Mouse (Mus musculus) activated CD4-positive, CD25-positive, alpha-beta regulatory T cell, adult 4 months (primary cell): ENCODE measurements around the gene Pgf. TPM values are rescaled to one million over a fixed set of nuclear protein-coding genes. Genes with fewer than 3 reads are reported as not detected.
"Not testable (repeated sequence)": the region's sequence is repeated elsewhere in the genome, so short reads cannot be mapped to it uniquely, and the experiment has no call there.

Source experiments
- ATAC-seq: one replicate; pipeline ENCODE4 v1.8.0; 2017
- polyA plus RNA-seq, 2 experiments: library from polyadenylated mRNA; unstranded; fragments of 100-300 nt; shearing (Covaris generic); gene quantifications; one replicate each; pipeline ENCODE4 v1.2.1; 2017

The Pgf gene
- polyA plus RNA-seq, 2 experiments from 2014 or later = not detected

DNA sequence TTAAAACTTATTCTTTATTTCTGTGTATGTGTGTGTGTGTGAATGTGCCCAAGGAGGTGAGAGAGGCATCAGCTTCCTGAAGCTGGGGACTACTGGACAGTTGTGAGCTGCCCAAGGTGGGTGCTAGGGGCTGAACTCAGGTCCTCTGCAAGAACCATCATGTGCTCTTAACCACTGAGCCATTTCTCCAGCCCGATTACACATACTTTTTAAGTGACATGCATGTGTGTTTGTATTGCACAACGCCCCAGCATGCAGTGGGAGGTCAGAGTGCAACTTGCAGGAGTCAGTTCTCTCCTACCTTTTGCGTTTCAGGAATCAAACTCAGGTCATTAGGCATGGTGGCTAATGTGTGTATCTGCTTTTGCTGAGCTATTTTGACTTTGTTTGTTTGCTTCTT is 24.6 kb downstream of the Pgf start:
- no peak for ATAC-seq

DNA sequence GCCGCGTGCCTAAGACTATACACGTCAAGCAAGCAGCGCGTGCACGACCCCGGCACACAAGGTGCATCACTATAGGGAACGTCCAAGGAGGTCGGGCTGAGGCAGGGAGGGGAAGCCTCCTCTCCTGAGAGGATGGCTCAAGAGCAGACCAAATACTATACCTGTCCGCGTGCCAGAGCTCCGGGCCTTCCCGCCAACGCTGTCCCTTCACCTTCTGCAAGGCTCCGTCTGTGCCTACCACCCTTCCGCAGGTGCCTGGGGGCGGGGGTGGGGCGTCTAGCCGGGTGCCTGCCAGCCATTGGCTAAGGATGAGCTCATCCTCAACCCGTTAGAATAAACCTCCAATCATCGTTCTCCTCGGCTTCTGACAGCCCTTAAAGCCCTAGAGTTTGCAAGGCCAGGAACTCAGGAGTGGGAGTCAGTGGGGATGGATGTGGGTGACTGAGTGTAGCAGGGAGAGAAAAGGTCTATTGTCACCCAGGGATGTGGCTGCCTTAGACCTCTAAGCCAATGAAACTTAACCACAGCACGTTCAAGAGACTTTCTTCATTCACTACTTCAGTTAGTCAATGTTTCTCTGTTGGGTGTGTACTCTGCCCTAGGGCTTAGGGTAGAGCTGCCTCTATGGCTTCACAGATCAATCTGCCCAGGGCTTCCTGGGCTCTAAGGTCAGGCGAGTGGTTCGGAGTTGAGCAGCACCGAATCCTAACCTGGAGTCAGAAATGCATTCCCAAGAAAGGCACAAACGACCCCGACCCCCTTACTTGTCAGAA is 26.4 kb downstream of the Pgf start, which contains the start of gene Rps6kl1:
Rps6kl1 (minus strand) TSS at position 263 of the 773 bp plus-strand sequence.
- peak; percentile 81 for ATAC-seq

DNA sequence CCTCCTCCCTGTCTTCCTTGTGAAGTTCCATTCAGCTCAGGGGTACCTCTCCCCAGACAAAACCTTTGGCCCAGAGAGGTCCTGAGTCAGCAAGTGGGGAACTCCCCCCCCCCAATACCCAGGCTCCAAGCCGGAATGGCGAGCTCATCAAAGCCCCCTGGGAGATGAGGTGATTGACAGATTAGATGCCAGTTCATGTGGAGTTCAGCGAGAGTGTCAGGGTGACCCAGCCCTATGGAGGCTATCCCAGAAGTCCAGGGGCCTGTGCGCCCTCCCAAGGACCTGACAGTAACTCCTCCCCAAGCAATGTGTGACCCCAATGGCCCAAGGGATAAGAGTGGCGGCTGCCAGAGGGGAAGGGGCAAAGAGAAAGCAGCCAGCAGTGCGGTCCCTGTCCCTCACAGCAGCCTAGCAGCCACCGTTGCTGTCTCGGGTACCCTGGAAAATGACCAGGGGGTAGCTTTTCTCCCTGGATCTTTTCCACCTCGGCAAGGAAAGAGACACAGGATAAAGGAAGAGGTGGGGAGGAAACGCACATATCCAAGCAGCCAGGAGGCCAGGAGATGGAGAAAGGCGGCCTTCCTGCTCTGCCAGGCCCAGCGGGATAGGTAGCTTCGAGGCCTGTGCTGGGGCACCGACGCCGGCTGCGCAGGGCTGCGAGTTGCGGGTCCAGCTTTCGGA is 27.1 kb downstream of the Pgf start:
- ATAC-seq = no peak

DNA sequence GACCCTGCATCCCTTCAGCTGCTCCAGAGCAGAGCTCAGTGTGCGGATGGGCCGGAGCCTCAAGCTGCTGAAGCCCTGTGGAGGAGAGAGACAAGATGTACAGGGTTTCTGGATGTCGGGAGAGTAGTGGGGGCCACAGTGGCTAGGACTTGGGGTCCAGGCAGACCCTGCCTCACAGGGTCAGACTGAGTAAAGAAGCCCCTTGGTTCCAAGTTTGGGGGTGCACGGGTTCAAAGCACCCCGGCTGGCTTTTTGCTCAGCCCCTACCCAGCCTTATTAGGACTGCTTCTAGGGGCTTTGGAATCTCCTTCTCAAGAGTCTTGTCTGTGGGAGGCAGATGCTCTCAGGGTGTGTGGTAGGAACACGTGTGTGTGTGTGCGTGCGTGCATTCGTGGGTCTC is 30.7 kb downstream of the Pgf start:
- ATAC-seq = no peak

DNA sequence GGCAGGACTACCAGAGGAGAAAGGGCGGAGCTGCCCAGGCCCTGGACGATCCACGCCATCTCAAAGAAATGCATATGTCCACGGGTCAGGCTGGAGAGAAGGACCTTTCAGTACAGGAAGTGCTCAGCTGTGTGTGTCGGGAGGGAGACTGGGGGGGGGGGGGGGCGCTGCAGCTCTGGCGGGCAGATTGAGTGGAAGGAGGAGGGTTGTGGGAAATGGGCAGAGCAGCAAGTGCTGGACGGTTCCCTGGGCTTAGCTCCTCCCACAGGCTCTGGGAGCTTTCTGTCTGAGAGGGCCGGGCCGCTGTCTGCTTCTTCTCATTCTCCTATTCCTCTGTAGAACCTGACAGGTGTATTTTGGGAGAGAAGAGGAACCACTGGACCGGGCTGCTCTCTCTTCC is 31.2 kb downstream of the Pgf start:
- ATAC-seq = no peak

DNA sequence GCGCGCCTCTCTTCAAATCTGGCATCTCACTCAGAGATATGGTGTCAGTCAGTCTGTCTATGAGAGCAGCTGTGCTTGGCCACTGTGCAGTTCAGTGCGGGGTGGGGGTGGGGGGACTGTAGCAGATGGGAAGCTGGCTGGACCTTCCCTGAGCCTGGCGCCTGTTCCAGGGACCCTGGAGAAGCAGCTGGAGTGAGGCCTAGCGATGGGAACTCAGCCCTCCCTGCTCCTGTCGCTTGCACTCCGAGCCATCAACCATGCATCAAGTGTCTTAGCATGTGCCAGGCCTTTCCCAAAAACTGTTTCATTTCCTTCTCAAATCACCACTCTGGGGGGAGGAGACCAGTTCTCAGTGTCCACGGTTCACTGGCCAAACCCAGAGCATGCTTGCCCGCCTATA is 32.0 kb downstream of the Pgf start:
- no peak for ATAC-seq

DNA sequence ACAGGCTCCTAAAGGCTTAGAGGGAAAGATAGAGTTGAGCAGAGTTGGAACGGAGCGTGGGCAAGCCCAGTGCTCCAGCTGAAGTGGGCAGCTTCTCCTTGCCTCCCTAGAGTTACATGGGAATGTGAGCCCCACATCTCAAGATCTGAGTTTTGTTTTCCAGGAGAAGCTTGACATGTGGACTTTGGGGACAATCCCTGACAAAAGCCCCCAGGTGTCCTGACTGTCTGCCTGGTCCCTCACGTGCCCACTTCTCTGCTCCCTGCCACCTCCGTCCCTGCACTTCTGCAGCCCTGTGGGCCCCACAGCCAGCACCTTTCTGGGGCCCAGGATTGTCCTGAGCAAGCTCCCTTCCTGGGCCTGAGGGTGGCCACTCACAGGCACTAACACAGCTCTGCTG is 32.8 kb downstream of the Pgf start:
- no peak for ATAC-seq

DNA sequence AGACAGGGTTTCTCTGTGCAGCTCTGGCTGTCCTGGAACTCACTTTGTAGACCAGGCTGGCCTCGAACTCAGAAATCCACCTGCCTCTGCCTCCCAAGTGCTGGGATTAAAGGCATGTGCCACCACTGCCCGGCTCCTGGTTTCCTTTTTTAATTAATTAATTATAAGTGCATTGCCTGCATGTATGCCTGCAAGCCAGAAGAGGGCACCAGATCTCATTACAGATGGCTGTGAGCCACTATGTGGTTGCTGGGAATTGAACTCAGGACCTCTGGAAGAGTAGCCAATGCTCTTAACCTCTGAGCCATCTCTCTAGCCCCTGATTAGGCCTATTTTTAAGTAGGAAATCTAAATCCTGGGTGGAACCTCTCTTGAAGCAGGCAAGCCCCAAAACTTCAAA is 33.3 kb downstream of the Pgf start:
- not testable (repeated sequence) for ATAC-seq

DNA sequence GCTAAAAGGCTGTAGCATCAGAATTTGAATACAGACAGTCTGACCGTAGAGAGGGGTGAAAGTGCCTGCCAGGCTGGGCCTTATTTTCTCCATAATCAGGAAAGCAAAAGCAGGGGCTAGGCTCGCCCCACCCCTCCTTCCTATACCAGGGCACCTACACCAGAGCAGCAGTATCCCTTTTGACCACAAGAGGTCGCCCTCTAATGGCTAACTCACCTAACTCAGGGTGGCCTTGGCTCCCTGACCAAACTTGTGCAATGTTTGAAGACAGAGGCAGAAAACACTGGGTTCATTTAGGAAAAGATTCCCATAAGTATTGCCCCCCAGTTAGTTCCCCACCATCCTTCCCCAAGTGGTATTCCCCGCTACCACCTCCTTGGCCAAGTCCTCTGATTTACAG is 34.8 kb downstream of the Pgf start:
- peak; percentile 65 for ATAC-seq

DNA sequence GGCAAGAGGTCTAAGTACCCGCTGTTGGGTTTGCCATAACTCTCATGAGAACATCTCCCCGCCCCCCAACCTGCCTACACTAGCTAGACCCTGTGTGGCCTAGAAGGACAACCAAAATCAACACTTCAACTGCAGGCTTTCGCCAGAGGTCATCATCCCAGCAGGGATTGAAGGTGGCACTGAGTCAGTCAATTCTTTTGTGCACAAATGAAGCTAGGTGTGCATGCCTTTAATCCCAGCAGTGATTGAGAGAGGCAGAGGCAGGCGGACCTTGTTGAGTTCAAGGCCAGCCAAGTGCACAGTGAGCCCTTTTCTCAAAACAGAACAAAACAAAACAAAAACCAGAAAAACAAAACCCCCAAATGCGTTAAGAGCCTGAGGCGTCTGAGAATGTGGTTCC is 36.5 kb downstream of the Pgf start:
- no peak for ATAC-seq

DNA sequence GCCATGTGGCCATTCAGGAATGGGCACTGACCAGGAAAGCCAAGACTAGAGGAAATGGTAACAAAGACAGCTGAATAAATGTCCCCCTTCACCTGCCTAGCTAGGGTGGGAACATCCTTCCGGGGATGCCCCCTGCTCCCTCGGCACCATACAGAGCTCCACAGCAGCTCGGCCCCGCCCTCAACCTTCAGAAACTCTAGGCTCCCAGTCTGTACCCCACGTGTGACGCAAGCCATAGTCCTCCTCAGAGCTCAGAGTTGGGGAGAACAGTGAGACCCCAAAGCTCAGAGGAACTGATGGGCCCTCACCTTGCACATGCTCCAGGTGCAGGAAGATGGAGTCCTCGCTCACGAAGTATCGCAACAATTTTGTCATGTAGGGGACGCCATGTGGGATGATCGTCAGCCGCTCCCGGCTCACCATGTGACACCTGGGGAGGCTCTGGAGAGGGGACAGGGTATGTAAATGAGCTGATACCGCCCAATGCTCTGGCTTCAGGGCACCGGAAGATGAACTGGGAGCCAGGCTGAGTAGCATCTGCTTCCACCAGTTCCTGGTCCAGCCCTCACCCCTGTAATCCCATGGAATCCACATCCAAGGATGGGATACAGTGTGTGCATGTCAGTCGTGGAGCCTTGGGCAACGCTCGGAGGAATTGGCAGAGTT is 37.4 kb downstream of the Pgf start:
- no peak for ATAC-seq

DNA sequence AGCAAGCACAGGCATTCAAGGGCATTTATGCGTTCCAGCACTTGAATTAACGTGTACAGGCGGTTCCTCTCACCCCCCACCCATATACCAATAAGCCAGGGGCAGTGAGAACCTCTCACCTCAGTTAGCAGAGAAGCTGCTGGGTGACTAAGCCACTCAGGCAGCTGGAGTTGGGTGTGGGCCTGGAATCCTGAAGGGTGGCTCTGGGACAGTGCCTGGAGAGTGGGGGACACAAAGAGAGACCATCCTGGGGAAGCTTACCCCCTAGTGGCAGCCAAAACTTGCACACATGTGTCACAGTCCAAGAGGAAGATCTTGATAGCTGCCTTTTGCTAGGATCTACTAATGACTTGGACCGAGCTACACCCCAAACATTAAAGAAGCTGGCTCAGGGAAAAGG is 41.0 kb downstream of the Pgf start:
- ATAC-seq = no peak

DNA sequence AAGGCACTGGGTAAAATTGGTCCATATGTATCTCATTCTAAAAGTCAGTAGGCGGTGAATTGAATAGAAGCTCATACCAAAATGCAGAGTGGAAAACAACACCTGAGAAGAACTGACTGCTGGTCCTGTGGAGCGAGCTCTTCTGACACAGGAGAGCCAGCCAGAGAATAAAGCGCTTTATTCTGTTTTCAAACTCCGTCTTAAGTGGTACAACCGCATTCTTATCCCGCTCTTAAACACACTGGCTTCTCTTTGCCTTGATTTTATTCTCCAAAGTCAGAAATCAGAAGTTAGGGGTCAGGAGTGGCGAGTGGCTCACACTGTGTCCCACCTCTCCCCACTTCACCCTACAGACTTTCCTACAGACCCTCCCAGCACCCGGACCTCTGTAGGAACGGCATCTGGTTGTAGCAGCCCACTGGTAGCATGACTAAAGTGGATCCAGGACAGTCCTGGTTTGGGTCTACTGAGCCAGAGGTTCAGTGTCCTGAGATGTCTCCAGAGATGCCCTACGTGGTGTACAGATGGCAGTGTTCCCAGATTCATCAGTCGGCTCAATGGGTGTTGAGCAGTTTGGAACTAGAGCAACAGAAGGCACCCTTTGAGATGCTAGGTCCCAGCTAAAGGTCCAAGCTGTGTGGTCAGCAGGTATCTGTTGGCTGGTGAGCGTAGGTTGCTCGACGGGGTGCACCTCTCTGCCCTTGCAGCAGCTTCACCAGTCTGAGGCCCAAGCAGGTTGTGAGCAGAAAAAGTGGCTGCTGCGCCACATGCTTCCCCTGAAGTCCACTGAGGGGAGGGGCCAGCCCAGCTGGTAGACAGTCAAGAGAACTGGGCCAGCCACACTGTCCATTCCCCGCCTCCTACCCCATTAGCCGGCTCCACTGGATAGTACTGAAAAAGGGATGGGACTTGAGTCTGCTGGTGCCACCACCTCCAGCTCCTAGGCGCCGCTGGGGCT is 41.8 kb downstream of the Pgf start:
- ATAC-seq = no peak

DNA sequence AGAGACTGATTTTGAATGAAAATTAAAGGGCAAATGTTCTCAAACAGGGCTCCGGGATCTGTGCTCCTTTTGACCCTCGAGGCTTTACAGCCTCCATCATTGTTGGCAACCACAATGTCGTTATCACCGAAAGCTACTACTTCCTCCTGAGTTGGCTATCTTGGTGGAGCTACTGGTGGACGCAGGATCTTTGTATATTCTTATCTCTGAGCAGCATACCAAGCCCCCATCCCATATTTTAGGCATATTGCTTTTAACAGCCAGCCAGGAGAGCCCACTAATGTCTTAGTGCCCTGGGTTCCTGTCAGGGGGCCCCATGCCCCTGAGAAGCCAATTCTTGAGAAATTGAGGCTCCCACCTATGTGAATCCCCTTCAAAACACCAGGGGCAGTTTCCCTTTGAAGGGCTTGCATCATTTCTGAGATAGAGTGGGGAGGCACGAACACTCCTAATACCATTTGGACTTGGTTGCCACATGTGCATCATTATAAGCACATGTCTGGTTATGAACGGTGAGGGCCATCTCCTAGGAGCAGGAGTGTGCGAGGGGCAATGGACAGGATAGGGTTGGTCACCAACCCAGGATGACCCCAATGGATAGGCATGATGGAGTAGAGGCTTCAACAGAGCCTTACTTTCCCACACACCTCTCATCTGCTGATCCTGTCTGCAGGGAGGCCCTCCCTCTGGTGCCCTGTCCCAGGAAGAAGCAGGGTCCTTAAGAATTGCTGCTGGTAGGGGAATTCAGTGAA is 43.4 kb downstream of the Pgf start:
- no peak for ATAC-seq

DNA sequence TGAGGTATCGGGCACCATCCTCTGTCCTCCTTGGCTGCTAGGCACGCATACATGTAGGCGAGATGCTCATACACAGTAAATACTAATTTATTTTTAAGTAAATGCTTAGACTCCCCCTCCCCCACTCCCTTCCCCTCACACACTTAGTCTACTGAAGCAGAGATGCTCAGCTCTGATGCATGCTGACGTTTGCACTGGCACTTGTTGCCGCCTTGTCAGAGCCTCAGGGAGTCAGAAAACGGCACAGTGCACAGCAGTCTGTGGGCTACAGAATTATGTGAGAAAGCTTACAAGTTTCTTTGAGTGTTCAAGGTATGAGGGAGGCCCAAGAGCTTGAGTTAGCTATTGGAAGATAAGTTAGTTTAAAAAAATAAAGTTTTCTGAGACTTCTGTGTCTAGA is 46.2 kb downstream of the Pgf start:
- ATAC-seq = no peak

DNA sequence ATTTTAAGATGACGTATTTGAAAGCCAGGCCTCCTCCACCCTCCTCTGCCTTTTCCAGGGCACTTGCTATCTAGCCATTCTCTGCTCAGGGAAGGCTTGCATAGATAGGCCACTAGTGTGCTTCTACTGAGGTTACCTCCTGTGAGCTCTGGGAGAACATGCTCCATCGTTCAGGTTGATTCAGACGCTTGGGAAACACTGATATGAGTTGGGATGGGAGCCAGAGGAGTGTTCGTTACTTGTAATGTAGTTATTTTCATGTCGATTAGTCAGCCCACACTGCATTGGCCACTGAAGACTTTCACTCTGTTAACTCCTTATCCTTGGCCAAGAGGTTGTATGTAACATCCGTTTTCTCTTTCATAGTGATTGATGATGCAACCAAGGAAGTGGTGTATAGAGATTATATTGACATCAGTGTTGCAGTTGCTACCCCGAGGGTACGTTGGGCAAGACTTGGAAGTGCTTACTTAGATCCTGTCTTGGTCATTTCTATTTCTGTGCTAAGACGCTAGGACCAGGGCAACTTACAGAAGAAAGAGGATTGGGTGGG is 48.1 kb downstream of the Pgf start:
- ATAC-seq = no peak

DNA sequence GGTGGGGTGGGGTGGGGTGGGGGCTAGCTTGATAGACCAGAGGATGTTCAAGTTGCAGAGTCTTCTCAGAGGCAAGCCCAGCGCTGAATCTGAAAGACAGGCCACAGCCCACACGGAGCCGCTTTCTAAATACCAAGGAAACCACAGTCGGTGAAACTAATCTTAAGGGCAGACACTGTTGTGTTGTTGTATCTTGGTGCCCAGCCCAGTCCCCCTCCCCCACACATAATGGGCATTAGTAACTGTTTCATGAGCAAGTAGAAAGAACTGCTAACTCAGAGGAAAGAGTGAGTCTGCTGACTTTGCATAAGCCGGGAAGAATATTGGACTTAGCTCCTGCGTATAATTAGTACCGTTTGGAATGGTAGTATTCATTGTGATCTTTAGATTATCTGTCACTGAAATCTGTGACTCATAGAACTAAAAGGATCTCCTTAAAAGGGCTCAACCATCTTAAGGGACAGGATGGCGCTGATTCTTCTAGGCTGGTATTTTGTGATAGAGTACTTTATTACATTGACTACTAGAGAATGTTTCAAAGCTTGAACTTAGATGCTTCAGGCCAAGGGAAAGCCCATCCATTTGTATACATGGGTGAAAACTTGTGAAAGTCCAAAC is 50.5 kb downstream of the Pgf start:
- ATAC-seq = peak; percentile 51

DNA sequence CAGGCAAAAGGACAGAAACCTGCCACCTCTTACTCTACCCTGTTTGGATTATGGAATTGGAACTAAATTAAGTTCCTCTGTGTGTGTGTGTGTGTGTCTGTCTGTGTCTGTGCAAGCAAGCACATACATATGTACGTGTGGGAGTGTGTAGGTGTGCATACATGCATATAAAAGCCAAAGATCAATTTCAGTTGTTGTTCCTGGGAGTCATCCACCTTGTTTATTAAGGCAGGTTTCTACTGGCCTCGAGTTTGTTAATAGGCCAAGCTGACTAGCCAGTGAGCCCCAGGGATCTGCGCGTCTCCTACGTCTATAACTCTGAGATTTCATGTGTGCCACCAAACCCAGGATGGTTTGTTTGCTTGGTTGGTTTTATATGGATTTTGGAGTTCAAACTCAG is 52.8 kb downstream of the Pgf start:
- no peak for ATAC-seq

DNA sequence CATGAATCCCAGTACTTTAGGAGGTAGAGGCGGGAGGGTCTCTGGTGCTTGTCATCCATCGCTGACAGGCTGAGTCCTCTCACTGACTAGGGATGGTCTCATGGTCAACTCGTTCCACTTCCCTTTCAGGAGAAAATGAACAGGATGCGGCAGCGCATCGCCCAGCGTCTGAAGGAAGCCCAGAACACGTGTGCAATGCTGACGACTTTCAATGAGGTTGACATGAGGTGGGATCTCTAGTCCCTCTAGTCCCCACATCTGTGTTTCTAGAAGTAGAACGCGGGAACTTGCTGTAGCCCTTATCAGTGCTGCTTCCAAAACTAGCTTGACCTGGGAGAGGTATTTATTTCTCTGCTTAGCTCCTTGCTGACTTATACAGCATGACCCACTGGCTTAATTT is 53.9 kb downstream of the Pgf start:
- no peak for ATAC-seq

DNA sequence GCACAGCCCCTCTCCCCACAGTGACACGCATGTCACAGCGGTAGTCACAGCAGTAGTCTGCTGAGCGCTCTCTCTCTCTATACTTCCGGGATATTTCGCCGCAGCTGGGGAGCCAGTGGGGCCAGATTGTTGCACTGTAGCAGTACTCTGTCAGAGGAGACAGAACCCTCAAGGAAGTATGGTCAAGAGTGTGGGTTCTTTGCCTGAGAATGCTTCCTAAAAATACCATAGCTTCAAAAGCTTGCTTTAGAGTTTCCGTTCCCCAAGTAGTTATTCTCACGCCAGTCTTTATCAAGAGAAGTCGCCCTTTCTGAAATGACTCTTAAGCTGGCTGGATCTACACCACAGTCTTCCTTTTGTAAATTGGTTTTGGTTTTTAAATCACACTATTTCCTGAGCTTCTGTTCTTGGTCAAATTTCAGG is 54.5 kb downstream of the Pgf start:
- peak; percentile 72 for ATAC-seq
